ENCODE assay signal across 8 mouse cellular contexts in the genomic region with DNA sequence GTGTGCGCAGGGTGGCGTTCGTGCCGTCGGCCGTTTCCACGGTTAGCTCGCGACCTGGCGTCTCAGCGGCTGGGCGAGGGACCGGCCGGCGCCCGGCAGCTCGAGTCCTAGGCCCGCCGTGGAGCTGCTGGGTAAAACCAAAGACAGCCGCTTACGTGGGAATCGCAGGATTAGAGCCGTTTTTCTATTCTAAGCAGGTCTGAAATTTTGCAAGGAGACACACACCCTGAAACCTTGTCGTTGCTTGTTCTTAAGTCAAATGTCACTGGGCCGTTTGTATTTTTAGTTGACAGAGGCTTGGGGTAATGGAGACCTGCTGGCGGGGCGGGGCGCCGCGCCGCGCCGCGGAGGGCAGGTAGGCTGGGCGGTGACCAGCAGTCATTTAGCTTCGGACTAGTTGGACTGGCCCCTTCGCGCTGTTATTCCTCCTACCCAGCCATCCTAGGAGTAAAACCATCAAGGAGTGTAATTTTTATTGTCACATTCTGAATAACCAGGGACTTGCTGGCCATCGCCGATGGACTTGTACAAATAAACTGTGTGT. TPM values are rescaled to one million over a fixed set of nuclear protein-coding genes. Genes with fewer than 3 reads are reported as not detected.
DNase-seq lines count a peak whose midpoint lies in the region; ATAC-seq and TF ChIP-seq lines count a peak whose summit lies in the region.

No protein-coding gene starts in this region.

- TF ChIP-seq CTCF in spleen, adult 2 months (IDR thresholded peaks at IDR 0.05; ENCODE audit: extremely low read depth, insufficient read depth, insufficient read length, insufficient replicate concordance): no peak

- peak overlapping the region; percentile 91 for H3K4me3 ChIP-seq in spleen, adult 2 months (ENCODE audit: extremely low read depth, insufficient read depth, insufficient read length)
- H3K4me3 ChIP-seq in embryonic facial prominence, embryonic 15.5 days (replicated peaks): peak overlapping the region; percentile 78
- peak overlapping the region; percentile 85 for H3K4me3 ChIP-seq in kidney, embryonic 16.5 days (ENCODE audit: low read length)
- peak overlapping the region; percentile 93 for H3K4me3 ChIP-seq in megakaryocyte, embryonic 14.5 days (replicated peaks)

- peak; percentile 60; the same call in 1 of the 2 replicates for ATAC-seq in embryonic facial prominence, embryonic 15.5 days (ENCODE audit: insufficient number of reproducible peaks, low FRiP score, low TSS enrichment, low read depth)
- peak; percentile 52; the same call in 1 of the 2 replicates for ATAC-seq in kidney, embryonic 16.5 days (ENCODE audit: low FRiP score, low TSS enrichment)

- no peaks in the 10 kb centered on the region for H3K9me3 ChIP-seq in embryonic facial prominence, embryonic 15.5 days (replicated peaks)
- no peaks in the 10 kb centered on the region for H3K9me3 ChIP-seq in kidney, embryonic 16.5 days (ENCODE audit: low read length)
- H3K9me3 ChIP-seq in megakaryocyte, embryonic 14.5 days: no peaks in the 10 kb centered on the region

- H3K4me2 ChIP-seq in embryonic facial prominence, embryonic 15.5 days (replicated peaks): peak overlapping the region; percentile 87
- peak overlapping the region; percentile 86 for H3K4me2 ChIP-seq in kidney, embryonic 16.5 days (replicated peaks; ENCODE audit: low read depth, low read length)

- peaks cover 11% of the 10 kb centered on the region for H3K36me3 ChIP-seq in spleen, adult 2 months (ENCODE audit: control insufficient read depth, insufficient read depth, low read length)
- H3K36me3 ChIP-seq in embryonic facial prominence, embryonic 15.5 days: peaks cover 37% of the 10 kb centered on the region
- H3K36me3 ChIP-seq in kidney, embryonic 16.5 days (ENCODE audit: insufficient read depth, low read length): peaks cover 31% of the 10 kb centered on the region
- peaks cover 63% of the 10 kb centered on the region for H3K36me3 ChIP-seq in megakaryocyte, embryonic 14.5 days (replicated peaks; ENCODE audit: low read length)

- 3% methylated on average over 40 of the region's 40 CpGs for WGBS in spleen, adult 2 months
- WGBS in embryonic facial prominence, embryonic 15.5 days: 2% methylated on average over 40 of the region's 40 CpGs
- under 1% methylated on average over 40 of the region's 40 CpGs for WGBS in kidney, embryonic 16.5 days

- no peak for DNase-seq in spleen, adult 2 months (ENCODE audit: low read depth in 1 of 2, low spot score in 2 of 2)
- DNase-seq in spleen, adult 12 weeks (ENCODE audit: low spot score): no peak
- no peak for DNase-seq in left cerebral cortex, adult 18-20 months (ENCODE audit: low spot score in 2 of 2)
- DNase-seq in natural killer cell, adult 2 months (ENCODE audit: low spot score in 2 of 2): no peak
- DNase-seq in frontal cortex, postnatal 14 days (ENCODE audit: low spot score in 2 of 2): no peak

- peak overlapping the region; percentile 78 for H3K9ac ChIP-seq in embryonic facial prominence, embryonic 15.5 days
- peak overlapping the region; percentile 85 for H3K9ac ChIP-seq in kidney, embryonic 16.5 days (replicated peaks; ENCODE audit: low read length)

- H3K4me1 ChIP-seq in spleen, adult 2 months (ENCODE audit: control insufficient read depth, insufficient read depth, insufficient read length): peaks cover 9% of the 10 kb centered on the region; the same call in 1 of the 2 replicates
- peaks cover 25% of the 10 kb centered on the region for H3K4me1 ChIP-seq in embryonic facial prominence, embryonic 15.5 days
- H3K4me1 ChIP-seq in kidney, embryonic 16.5 days (ENCODE audit: insufficient read depth, low read length): peaks cover 23% of the 10 kb centered on the region
- peaks cover 75% of the 10 kb centered on the region for H3K4me1 ChIP-seq in megakaryocyte, embryonic 14.5 days

- TF ChIP-seq POLR2A in spleen, adult 2 months (IDR thresholded peaks at IDR 0.05; ENCODE audit: low read depth, low read length): no peak

- H3K27ac ChIP-seq in spleen, adult 2 months (ENCODE audit: insufficient read depth, low read length): peak overlapping the region; percentile 79
- peak overlapping the region; percentile 61 for H3K27ac ChIP-seq in embryonic facial prominence, embryonic 15.5 days (replicated peaks)
- H3K27ac ChIP-seq in kidney, embryonic 16.5 days (ENCODE audit: low read length): peak overlapping the region; percentile 47

- no peaks in the 10 kb centered on the region for H3K27me3 ChIP-seq in spleen, adult 2 months (ENCODE audit: control insufficient read depth, insufficient read depth, low read length)
- no peaks in the 10 kb centered on the region for H3K27me3 ChIP-seq in embryonic facial prominence, embryonic 15.5 days
- H3K27me3 ChIP-seq in kidney, embryonic 16.5 days (ENCODE audit: insufficient read depth, low read length): no peaks in the 10 kb centered on the region
- no peaks in the 10 kb centered on the region for H3K27me3 ChIP-seq in megakaryocyte, embryonic 14.5 days (replicated peaks)

RNA-seq across cellular contexts. Expression of gene Unc50, which starts 0.4 kb away (rescaled TPM):
- 32.7 and 35.2 TPM in 2 replicates for polyA plus RNA-seq in spleen, adult 2 months (2012; rRNA removed)
- 140 and 145 TPM in 2 replicates for polyA plus RNA-seq in embryonic facial prominence, embryonic 15.5 days (2015; fragmentation: Nextera tagmentation; extraction: Ambion mirVana)
- 128 and 144 TPM in 2 replicates for polyA plus RNA-seq in kidney, embryonic 16.5 days (2015; fragmentation: Nextera tagmentation; extraction: Ambion mirVana)
- polyA plus RNA-seq in megakaryocyte, embryonic 14.5 days (2012; ENCODE audit: insufficient read depth, low replicate concordance): 32.9 and 52.3 TPM in 2 replicates
- 10 to 100 TPM; 58.5 to 59.5 TPM for total RNA-seq in left cerebral cortex, adult 18-20 months (2021)

RNA-seq across cellular contexts. Expression of gene Coa5, which starts 0.5 kb away (rescaled TPM):
- 27.7 and 30.8 TPM in 2 replicates for polyA plus RNA-seq in spleen, adult 2 months (2012; rRNA removed)
- polyA plus RNA-seq in embryonic facial prominence, embryonic 15.5 days (2015; fragmentation: Nextera tagmentation; extraction: Ambion mirVana): 41.6 and 42.5 TPM in 2 replicates
- 59.9 and 60.1 TPM in 2 replicates for polyA plus RNA-seq in kidney, embryonic 16.5 days (2015; fragmentation: Nextera tagmentation; extraction: Ambion mirVana)
- polyA plus RNA-seq in megakaryocyte, embryonic 14.5 days (2012; ENCODE audit: insufficient read depth, low replicate concordance): 4.8 and 12.9 TPM in 2 replicates
- 10 to 100 TPM; 66.0 to 66.1 TPM for total RNA-seq in left cerebral cortex, adult 18-20 months (2021)
